Mouse (Mus musculus) midbrain, embryonic 16.5 days (tissue): ENCODE results near the gene Ccser1. TPM values are rescaled to one million over a fixed set of nuclear protein-coding genes. Genes with fewer than 3 reads are reported as not detected.

ENCODE experiments used
- ATAC-seq: fragments of 200-750 bp; cut with Nextera tagmentation; 2 replicates; pipeline ENCODE4 v1.8.0; 2017; ENCODE audit warnings: moderate TSS enrichment
- H3K27ac ChIP-seq: fragments of 300-500 bp; sonication (generic); 2 replicates; pipeline ENCODE4 v1.5.1; 2014; ENCODE audit warnings: mild to moderate bottlenecking, low read length, mixed read lengths
- H3K27me3 ChIP-seq: fragments of 300-500 bp; sonication (generic); 2 replicates; pipeline ENCODE4 v1.6.1; 2014; ENCODE audit warnings: low read depth, low read length, mixed read lengths; ENCODE audit not compliant: control insufficient read depth, insufficient read depth
- H3K36me3 ChIP-seq: fragments of 300-500 bp; sonication (generic); 2 replicates; pipeline ENCODE4 v1.6.1; 2014; ENCODE audit warnings: mild to moderate bottlenecking, low read length, moderate library complexity, mixed read lengths; ENCODE audit not compliant: control insufficient read depth, insufficient read depth
- H3K4me1 ChIP-seq: fragments of 300-500 bp; sonication (generic); 2 replicates; pipeline ENCODE4 v1.6.1; 2014; ENCODE audit warnings: mild to moderate bottlenecking, low read length, mixed read lengths; ENCODE audit not compliant: control insufficient read depth, insufficient read depth
- H3K4me2 ChIP-seq: fragments of 300-500 bp; sonication (generic); 2 replicates; pipeline ENCODE4 v1.6.1; 2014; ENCODE audit warnings: mild to moderate bottlenecking, low read length, mixed read lengths
- H3K4me3 ChIP-seq: fragments of 300-500 bp; sonication (generic); 2 replicates; pipeline ENCODE4 v1.5.1; 2014; ENCODE audit warnings: low read depth, mild to moderate bottlenecking, low read length, moderate library complexity, mixed read lengths
- H3K9ac ChIP-seq: fragments of 300-500 bp; sonication (generic); 2 replicates; pipeline ENCODE4 v1.6.1; 2014; ENCODE audit warnings: low read depth, low read length, mixed read lengths
- H3K9me3 ChIP-seq: fragments of 300-500 bp; sonication (generic); replicated peaks from 2 replicates; pipeline ENCODE4 v1.6.1; 2014; ENCODE audit warnings: mild to moderate bottlenecking, low read length, mixed read lengths; ENCODE audit not compliant: control insufficient read depth, poor library complexity, severe bottlenecking
- WGBS: fragments of 180-500 bp; shearing (Covaris S2); extraction: QIAGEN DNeasy Blood & Tissue Kit; methylation state at CpG from one replicate; pipeline ENCODE4 v1.1.7; 2014; 5-methylcytosine and 5-hydroxymethylcytosine counted together
- polyA plus RNA-seq: library from polyadenylated mRNA; unstranded; fragments of >200 nt; fragmentation: Nextera tagmentation; extraction: Ambion mirVana; gene quantifications from 2 replicates; pipeline ENCODE4 v1.2.1, GENCODE M21; 2015

The Ccser1 gene
- polyA plus RNA-seq, result 19.8 and 21.5 TPM in 2 replicates

DNA sequence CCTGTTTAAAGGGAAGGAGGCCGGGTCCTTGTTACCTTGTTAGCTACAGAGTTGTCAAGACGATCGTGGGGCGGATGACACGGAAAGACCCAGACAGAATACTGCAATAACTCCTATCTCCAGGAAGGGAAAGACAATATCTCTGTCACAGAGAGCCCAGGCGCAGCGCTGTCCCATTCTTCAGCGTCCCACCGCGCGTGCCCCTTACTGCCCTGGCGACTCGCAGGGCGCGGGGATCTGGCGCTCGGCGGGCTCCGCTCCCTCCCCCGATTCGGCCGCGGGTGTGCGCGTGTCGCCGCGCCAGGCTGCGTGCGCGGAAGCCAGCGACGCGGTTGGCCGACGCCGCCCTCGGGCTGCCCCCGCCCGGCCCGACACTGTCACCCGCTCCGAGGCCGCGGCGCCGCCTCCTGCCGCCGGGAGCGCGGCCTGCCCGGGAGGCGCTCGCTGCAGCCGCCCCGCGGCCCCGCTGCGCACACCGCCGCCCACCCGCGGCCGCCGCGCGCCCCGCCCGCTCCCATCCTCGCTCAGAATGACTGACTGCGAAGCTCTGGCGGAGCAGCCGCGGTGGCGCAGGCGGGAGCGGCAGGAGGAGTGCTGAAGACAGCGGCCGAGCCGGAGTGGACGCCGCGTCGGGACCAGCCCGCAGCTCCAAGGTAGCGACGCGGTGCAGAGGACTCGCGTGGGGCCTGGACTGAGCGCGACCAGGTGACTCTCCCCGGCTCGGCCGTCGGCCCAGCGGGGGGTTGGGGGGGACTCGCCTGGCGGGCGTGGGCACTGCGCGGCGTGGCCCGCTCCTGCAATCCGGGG is at the start of gene Ccser1:
Gene Ccser1 (plus strand): TSS at position 376 of the 807 bp plus-strand sequence.
- peak; percentile 93 for ATAC-seq
- Histone ChIP-seq H3K9me3 (no peaks in the 10 kb centered on the region), H3K27me3 (no peaks in the 10 kb centered on the region), H3K36me3 (no peaks in the 10 kb centered on the region), H3K4me2 (peak within 1 kb of the TSS; percentile 83), H3K27ac (peak within 1 kb of the TSS; percentile 95), H3K4me3 (peak within 1 kb of the TSS; percentile 93), H3K4me1 (peaks cover 21% of the 10 kb centered on the region), H3K9ac (peak within 1 kb of the TSS; percentile 95)
- under 1% methylated on average over 89 of the region's 105 CpGs for WGBS

DNA sequence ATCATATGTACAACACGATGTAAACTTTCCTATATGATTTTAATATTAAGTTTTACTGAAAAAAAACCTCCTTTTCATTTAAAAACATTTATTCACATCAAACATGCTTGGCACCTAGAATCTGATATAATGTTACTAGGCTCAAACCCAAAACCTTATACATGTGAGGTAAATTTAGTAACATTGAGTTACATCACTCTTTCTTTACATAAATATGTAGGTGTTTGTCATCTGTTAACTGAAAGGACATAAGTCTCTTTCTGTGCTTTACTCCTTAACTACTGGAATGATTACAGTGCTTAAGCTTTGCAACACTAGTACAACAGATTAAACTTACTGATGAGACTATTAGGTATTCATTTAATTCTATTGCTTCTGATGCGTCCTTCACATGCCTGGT is 43.7 kb upstream of the Ccser1 start:
- H3K36me3 ChIP-seq, result no peaks in the 10 kb centered on the region
- WGBS, result 95% methylated on average over 2 of the region's 2 CpGs
- H3K9me3 ChIP-seq, result no peaks in the 10 kb centered on the region
- no peak overlapping the region for H3K9ac ChIP-seq
- no peak overlapping the region for H3K27ac ChIP-seq
- H3K27me3 ChIP-seq, result no peaks in the 10 kb centered on the region
- H3K4me2 ChIP-seq, result no peak overlapping the region
- no peak for ATAC-seq
- no peaks in the 10 kb centered on the region for H3K4me1 ChIP-seq
- no peak overlapping the region for H3K4me3 ChIP-seq

DNA sequence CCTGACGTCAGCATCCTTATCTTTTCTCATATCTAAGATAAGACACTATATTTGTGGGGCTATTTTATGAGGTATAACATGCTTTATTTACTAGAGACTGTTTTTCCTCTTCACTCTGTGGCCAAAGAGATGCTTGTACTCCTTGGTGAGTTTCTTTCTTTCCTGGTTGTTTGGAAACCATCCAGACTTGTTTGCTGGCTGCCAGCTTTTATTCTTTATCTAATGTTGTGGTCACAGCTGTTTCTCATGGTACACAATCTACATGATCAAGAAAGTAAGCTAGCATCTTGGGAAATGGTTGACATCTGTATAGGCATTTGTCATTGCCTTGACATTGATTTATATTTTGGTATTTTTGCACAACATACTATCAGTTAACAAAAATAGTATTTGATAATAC is 37.1 kb upstream of the Ccser1 start:
- no peak overlapping the region for H3K27ac ChIP-seq
- H3K4me1 ChIP-seq, result no peaks in the 10 kb centered on the region
- no peak for ATAC-seq
- no peaks in the 10 kb centered on the region for H3K36me3 ChIP-seq
- no peak overlapping the region for H3K4me2 ChIP-seq
- H3K27me3 ChIP-seq, result no peaks in the 10 kb centered on the region
- no peak overlapping the region for H3K9ac ChIP-seq
- H3K4me3 ChIP-seq, result no peak overlapping the region
- H3K9me3 ChIP-seq, result no peaks in the 10 kb centered on the region
- 79% methylated on average over 1 of the region's 1 CpGs for WGBS

DNA sequence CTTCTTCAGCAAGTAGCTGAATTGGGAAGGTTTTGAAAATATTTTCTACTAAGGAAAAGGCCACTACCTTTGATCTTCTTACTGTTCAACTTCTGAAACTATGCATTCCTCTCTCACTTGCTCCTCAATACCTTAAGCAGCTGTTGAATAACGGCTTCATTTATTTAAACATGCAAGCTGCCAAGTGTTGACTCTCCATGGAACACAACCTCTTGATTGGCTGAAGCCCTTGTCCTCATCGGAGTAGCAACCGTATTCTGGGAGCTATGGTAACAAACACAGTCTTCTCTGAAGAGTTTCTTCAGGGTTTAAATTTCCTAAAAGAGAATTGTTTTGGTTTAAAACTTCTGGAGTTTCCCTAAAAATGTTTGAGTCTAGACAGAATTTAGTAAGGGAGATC is 27.2 kb upstream of the Ccser1 start:
- H3K27ac ChIP-seq, result no peak overlapping the region
- peaks cover 8% of the 10 kb centered on the region for H3K4me1 ChIP-seq
- H3K36me3 ChIP-seq, result no peaks in the 10 kb centered on the region
- no peak overlapping the region for H3K4me3 ChIP-seq
- no peaks in the 10 kb centered on the region for H3K9me3 ChIP-seq
- no peaks in the 10 kb centered on the region for H3K27me3 ChIP-seq
- ATAC-seq, result no peak
- no peak overlapping the region for H3K9ac ChIP-seq
- WGBS, result 77% methylated on average over 3 of the region's 3 CpGs
- no peak overlapping the region for H3K4me2 ChIP-seq

DNA sequence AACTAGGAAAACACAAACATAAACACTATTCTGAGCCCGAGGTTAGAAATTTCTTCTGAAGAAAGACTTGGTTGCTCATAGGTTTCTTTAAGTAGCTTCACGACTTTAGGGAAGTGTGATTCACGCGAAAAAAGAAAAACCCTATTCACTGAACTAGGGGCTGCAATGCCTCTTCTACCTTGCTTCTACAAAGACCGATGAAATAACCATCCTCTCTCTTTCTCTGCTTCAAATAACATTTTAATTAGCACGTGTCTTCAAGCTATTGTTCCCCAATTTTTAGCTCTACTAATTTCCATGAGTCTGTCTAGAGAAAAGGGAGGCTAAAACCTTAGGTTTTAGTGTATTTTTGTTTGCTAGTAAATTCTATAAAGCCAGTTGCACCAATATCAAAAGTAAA is 25.5 kb upstream of the Ccser1 start:
- ATAC-seq, result no peak
- no peaks in the 10 kb centered on the region for H3K9me3 ChIP-seq
- H3K27ac ChIP-seq, result no peak overlapping the region
- H3K4me2 ChIP-seq, result no peak overlapping the region
- H3K4me3 ChIP-seq, result no peak overlapping the region
- H3K4me1 ChIP-seq, result peaks cover 8% of the 10 kb centered on the region
- H3K9ac ChIP-seq, result no peak overlapping the region
- WGBS, result 25% methylated on average over 6 of the region's 6 CpGs
- no peaks in the 10 kb centered on the region for H3K27me3 ChIP-seq
- H3K36me3 ChIP-seq, result no peaks in the 10 kb centered on the region

DNA sequence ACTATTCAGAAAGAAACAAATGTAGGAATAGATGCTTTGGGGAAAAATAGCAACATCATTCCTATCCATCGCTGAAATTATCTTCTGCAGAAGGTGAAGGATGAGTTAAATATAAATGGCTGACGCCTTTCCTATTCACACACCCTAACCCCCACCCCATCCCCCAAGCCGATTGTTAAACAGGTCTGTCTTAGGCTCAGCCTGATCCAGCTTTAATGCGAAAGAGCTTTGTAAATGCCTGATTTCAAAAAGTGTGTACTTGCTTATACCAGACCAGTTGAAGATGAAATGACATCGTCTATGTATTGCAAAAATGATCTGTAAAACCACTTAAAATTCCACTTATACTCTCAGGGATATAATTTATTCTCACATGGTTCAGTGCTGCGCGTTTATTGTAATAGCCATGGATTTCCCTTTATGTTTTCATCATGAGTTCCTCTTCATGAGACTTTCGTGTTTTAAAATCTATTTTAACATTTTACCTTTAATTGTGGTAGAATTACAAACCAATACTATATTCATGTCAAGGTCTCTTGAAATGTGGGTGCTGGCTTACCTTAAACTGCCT is 25.0 kb upstream of the Ccser1 start:
- ATAC-seq, result peak; percentile 81
- Histone ChIP-seq H3K4me1 (peaks cover 8% of the 10 kb centered on the region), H3K4me2 (0 out of 2 replicates have a peak overlapping the region, but pooled peaks have one; percentile 17), H3K9ac (no peak overlapping the region), H3K4me3 (no peak overlapping the region), H3K27ac (no peak overlapping the region), H3K36me3 (no peaks in the 10 kb centered on the region), H3K9me3 (no peaks in the 10 kb centered on the region), H3K27me3 (no peaks in the 10 kb centered on the region)
- WGBS, result 21% methylated on average over 8 of the region's 8 CpGs

DNA sequence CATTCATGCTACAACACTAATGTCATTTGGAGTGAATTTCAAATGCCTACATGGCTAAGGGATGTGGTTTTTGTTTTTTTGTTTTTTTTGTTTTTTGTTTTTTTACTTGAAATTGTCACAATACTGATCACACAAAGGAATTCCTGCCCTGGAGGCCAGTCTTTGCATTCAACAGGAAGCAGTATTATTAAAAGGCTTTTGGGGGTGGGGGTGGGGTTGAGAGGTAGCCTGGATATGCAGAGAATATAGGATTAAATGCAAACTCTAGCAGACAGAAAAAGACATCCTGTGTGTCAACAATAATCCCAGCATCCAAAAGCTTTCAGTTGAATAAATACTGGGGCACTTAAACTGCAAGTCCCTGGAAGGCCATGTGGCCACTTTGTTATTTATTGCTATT is 24.4 kb upstream of the Ccser1 start:
- Histone ChIP-seq H3K9me3 (no peaks in the 10 kb centered on the region), H3K27ac (0 out of 2 replicates have a peak overlapping the region, but pooled peaks have one; percentile 37), H3K4me3 (no peak overlapping the region), H3K27me3 (no peaks in the 10 kb centered on the region), H3K9ac (no peak overlapping the region), H3K4me2 (no peak overlapping the region), H3K4me1 (peaks cover 8% of the 10 kb centered on the region), H3K36me3 (no peaks in the 10 kb centered on the region)
- ATAC-seq, result peak; percentile 44; the same call in 1 of the 2 replicates

DNA sequence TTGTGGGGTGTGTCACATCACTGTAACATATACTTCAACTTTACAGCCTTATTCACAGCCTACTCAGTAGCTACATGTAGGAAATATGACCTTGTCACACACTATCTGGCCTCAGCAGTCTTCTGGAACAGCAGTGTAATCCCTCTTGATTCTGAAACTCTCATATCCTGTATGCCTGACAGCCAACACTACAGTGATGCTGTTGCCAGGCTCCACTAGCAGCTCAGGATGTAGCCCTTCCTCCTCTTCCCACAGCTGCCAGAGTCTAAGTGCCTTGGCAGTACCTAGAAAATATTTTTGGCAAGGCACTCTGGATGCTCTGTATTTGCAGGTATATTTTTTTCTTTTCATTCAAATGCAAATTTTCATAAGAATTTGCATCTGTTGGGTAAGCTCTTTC is 18.0 kb upstream of the Ccser1 start:
- no peaks in the 10 kb centered on the region for H3K4me1 ChIP-seq
- ATAC-seq, result 0 out of 2 replicates have a peak, but pooled peaks have one; percentile 60
- H3K4me2 ChIP-seq, result no peak overlapping the region
- H3K9ac ChIP-seq, result no peak overlapping the region
- H3K27ac ChIP-seq, result no peak overlapping the region
- no peak overlapping the region for H3K4me3 ChIP-seq
- no peaks in the 10 kb centered on the region for H3K27me3 ChIP-seq
- H3K9me3 ChIP-seq, result no peaks in the 10 kb centered on the region
- no peaks in the 10 kb centered on the region for H3K36me3 ChIP-seq

DNA sequence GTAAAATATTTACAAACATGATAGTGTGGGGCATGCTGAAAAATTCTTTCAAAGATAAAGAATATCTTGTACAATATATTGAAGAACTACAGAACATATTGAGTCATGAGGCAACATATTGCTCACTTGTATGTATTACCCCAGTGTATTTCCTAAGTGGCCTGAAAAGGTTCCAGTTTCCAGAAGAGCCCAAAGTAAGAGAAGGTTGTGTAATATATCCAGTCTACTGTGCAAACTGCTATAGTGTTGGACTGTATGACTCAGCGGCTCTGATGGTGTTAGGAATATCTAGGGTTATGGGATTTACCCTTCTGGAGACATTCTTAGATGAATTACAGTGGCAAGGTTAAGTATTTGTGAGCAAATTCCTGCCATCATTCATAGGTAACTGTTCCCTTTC is 13.2 kb upstream of the Ccser1 start:
- Histone ChIP-seq H3K4me2 (no peak overlapping the region), H3K27me3 (no peaks in the 10 kb centered on the region), H3K9ac (no peak overlapping the region), H3K9me3 (no peaks in the 10 kb centered on the region), H3K4me1 (no peaks in the 10 kb centered on the region), H3K27ac (no peak overlapping the region), H3K4me3 (no peak overlapping the region), H3K36me3 (no peaks in the 10 kb centered on the region)
- 97% methylated on average over 1 of the region's 1 CpGs for WGBS
- no peak for ATAC-seq
